Mouse (Mus musculus) bone marrow, adult 2 months (tissue): Measurements from ENCODE around the gene Pafah1b2.

Experiments used
- CTCF ChIP-seq: fragments of 200-500 bp; IDR thresholded peaks from 2 replicates; pipeline ENCODE4 v1.5.1; 2011; ENCODE audit warnings: low read length, control low read depth; ENCODE audit not compliant: control insufficient read depth, insufficient read depth
- POLR2A ChIP-seq: fragments of 200-500 bp; IDR thresholded peaks from 2 replicates; pipeline ENCODE4 v1.6.1; 2011; ENCODE audit warnings: low read depth, mild to moderate bottlenecking, control low read depth, low read length, borderline replicate concordance; ENCODE audit not compliant: control insufficient read depth

- TF ChIP-seq POLR2A (no peak), CTCF (no peak)
These were observed 11.1 kb upstream of the Pafah1b2 start for GRCm38 (mm10) chr9:46023591-46023990.
